Mouse (Mus musculus) layer of hippocampus, adult 9-10 months (tissue): ENCODE measurements around the gene Far2.

Source experiments
- DNase-seq: peaks from one replicate; pipeline ENCODE4 v3.0.0; 2022; ENCODE audit warnings: low spot score

Gene Far2

DNA sequence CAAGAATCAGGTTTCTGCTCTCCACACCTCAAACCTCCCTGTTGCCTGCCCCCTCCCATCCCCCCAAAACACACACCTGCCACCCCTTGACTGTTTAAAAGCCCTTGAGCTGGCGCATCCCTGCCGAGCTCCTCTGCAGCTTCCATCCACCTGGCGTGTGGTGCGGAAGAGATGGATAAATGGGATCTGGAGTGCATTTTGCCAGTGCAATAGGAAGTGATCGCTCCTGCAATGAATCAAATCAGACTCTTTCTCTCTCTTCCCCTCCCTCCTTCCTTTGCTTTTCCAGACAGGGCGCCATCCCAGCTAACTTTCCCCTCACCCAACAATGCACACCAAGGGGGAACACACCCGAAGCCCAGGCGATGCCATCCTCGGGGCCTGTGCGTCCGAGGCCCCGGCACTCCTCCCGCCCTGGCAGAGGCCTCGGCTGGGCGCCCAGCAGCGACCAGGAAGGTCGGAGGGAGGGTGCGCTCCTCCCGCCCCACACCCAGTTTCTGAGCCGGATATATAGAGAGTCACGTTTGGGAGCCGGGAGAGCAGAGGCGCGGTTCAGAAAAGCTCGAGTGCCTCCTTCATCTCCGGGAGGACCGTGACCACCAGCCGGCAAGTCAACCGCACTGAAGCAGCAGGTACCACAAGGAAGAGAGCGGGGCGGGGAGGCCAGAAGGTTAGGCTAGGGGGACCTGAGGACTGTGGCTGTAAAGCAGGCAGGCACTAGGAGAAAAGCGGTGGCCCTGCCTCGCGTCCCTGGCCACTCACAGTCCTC, at the start of gene Far2:
Far2 (plus strand) TSS at position 379 of the 769 bp plus-strand sequence.
- DNase-seq = no peak

DNA sequence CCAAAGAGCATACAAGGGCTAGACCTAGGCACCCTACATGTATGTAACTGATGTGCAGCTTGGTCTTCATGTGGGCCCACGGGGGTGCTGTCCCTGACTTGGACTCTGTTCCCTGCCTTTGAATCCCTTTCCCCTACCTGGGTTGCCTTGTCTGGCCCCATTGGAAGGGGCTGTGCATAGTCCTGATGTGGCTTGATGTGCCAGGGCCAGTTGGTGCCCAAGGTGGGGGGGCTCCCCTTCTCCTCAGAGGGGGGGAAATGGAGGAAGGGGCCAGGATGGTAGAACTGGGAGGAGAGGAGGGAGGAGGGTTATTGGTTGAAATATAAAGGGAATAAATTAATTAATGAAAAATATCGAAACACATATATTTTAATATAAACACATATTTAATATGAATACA, 46.6 kb upstream of the Far2 start:
- DNase-seq = no peak

DNA sequence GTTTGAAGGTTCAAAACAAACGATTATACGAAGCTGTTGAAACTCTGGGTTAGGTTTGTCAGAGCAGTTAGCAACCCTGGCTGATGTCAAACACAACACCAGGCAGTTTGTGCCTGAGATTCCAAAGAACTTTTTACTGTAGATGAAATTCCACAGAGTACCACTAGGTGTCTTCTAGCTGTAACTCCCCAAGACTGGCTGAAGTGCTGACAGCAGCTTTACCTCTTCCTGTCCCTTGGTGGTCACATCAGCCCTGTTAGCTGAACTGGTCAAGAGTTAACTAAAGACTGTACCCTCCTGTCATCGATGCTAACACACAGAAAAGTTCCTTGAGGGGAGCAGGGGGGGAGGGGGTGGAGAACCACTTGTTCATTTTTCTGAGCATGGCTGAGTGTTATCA, 46.0 kb upstream of the Far2 start:
- DNase-seq = no peak

DNA sequence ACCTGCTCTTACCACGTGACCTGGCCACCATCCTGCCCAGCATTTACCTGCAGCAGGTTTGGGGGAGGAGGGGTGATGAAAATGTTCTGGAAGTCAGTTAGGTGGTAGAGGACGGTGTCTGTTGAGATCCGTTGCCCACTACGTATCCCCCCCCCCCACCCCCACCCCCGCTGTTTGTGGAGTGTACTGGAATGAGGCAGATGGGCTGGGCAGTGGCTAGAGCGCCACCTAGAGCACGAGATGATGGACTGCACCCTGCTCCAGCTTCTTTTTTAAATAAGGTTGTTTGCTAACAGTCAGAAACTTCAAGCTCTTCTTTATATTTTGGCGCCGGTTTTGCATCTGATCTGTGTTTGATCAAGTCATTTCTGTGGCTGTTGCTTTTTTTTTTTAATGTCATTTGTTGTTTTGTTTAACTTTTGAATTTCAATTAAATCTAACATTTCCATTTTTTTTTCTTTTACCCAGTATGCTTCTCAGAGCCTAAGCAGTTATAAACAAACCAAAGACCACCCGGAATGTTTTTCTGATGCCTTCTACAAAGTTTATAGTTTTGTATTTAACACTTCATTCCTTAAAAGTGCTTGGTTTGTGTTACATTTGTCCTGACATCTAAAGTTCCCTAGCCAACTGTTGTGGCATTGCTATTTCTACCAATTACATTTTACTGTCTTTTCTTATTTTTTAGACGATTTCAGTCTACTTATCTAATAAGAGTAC, 40.8 kb upstream of the Far2 start:
- no peak for DNase-seq

DNA sequence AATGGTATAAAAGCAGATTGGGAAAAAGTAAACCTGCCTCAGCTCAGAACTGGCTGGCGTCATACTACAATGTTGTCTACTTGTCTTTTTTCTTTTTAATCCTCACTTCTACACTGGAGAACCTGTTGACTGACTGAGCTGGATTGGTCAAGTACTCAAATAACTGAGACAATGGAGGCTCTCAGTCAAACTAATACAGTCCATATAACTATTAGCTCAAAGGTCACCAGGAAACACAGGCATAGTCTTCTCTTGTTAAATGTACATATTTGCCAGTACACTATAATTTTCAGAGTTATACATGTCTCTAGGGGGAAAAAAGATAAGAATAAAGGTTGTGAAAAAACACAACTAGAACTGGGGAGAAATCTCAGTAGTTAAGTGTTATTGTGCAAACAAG, 6.3 kb upstream of the Far2 start:
- no peak for DNase-seq

DNA sequence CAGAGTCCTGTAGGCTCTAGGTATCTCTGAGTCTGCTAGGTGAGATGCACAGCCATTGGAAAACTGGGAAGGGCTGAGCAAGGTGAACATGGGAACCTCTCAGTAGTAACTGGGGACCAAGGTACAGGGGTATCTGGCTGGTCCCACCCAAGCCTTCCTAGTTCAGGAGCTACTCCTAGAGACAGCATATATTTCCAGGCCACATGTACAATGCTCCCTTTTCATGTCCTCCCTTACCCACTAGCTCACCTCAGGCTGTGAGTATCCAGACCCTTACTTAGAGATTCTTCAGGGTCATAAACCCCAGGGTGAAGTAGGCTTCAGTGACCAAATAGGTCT, 560 bp downstream of the Far2 start:
- no peak for DNase-seq

DNA sequence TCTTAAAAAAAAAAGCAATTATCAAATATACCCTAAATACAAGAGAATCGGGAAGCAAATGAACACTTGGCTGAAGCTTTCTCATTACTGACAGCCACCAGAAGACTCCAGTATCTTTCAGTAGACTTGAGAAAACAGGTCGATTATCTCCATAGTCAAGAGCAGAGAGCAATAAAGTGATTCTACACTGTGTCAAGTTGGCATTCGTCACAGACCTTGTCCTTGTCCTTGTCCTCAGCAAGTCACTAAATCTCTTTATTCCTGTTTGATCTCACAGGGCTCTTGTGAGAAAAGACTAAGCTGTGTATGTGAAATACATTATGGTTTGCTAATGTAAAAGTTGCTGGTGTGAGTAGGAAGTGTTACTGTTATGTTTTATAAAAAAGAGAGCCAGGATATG, 16.1 kb downstream of the Far2 start:
- DNase-seq = no peak

DNA sequence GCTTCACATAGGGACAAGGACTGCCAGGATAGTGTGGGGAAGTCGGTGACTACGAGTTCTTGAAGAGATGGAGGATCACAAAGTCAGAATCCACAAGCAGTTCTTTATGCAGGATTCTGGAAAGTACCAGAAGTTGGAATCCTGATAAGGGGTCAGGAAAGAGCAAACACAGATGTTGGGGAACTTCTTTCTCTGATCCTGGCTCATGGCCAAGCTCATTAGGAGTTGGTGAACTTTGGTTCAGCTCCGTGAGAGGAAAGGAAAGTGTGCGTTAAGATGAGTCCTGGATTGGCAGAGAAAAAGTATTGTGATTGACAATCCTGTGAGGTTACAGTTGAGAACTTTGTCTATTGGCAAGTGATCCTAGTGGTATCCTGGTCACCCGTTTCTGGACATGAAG, 19.2 kb downstream of the Far2 start:
- DNase-seq = no peak

DNA sequence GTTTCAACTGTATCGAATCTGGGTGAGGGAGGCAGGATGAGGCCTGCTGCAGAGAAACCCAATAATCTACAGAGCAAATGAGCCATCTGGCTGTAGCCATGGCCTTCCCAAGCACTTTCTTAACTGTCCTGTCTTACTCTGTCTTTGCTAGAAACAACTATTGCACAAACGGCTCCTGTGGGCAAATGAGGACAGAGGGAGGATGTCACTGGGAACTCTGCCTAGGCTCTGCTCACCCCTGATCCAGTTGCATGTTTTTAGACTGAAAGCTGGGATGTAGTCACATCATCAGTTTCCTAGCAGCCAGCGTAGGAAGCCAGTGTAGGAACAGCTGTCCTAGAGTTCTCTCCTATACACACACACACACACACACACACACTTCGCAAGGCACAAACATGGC, 21.7 kb downstream of the Far2 start:
- no peak for DNase-seq

DNA sequence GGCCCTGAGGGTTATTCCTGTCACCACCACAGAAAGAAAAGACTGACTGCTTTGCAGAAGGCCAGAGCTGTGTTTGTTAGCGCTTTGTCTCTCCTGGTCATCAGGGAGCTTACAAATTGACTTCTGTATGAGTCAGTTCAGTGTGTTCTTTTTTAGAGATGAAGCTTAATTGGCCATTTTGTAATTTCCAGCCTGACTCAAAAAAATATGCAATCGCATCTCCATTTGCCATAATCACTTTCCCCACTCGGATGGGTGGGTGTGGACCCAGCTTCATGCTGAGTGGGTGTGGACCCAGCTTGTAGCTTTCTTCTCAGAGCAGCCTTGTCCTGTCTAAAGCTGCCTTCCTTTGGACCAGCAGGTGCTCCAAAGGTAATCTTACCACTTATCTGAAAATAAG, 26.5 kb downstream of the Far2 start:
- DNase-seq = no peak

DNA sequence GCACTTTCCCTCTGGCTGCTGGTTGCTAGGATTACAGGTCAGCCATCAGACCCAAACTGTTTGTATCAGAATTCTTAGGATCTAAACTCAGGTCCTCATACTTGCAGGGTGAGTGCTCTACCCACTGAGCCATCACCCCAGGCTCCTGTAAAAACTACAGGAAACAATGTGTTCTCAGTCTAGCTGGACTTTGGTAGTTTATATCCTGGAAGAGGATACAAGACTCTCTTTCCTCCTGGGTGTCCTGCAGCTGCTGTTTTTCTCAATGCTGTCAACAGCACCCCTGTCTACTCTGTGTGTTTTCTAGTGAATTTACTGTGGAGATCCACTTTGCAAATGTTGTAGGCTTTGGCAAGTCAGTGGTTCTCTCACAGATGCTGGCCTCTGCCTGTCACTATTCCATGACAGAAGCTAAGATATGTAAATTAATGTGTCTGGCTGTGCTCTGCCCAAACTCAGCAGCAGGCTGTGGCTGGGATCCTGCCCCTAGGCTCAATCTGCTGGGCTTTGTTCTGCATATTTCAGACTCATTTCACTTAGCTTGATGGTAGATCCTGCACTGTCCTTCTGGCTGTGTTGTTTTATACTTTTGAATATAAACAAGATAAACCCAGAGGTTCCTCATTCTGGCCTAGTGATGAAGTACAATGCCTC, 27.3 kb downstream of the Far2 start:
- DNase-seq = no peak

DNA sequence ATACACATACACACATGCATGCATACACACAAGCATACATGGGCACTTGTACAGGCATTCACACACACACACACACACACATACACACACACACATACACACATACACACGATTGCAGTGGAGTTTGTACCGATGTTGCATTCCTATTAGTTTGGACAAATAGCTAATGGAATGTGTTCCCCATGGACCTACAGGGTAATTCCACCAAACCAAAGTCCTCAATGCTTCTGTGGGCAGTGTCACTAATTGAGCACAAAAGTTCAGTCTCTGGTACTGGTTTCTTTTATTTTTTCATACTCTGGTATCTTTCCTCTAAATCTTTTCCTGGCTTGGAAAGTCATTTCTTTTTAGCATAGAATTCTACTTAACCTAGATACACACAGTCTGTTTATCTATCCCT, 36.8 kb downstream of the Far2 start:
- DNase-seq = no peak

DNA sequence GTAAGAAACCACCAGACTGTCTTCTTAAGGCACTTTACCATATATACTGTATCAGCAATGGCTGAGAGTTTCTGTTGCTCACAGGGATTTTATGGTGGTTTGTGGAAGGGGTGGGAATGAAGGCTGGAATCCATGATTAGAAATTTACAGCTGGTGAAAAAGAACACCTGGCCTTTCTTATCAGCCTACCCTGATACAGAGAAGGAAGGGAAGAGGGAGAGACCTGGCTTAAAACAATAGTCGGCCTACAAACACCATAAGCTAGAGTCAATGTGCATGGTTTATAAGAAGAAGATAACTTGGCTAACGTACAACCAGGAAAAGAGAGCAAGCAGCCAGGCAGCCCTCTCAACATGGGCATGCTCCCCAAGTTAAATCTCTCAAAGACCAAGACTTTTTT, 37.3 kb downstream of the Far2 start:
- no peak for DNase-seq

DNA sequence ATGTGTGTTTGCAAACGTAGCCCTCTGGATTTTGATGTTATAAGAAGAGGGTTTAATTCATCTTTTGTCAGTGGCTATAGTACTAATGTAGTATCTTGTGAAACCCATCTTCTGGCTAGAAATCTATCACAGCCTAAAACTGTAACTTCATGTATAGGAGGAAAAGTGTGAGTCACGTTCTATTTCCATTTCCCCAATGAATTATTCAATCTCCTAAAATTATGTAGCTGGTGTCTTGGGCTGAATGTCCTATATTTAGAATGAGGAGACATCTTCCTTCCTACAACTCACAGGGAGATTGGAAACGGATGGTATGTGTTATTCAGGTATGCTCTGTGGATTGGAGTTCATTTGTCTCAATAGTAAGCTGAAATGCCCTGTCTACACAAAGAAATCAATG, 50.0 kb downstream of the Far2 start:
- no peak for DNase-seq

DNA sequence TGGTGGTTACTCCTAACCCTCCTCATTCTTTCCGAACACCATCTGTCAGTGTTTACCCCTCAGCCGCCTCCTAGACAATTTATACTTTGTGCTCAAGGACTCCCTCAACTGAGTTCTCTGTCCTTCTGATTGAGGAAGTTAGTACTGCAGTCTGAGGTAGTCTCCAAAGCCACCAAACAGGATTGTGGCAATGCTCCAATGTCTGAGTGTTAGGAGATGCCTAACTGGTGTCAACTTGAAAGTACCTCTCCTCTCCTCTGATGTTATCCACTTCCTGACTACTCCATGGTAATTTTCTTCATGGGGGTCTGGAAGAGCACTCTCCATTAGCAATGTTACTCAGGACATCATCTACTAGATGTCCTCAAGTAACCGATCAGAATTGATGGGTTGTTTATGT, 54.9 kb downstream of the Far2 start:
- no peak for DNase-seq

DNA sequence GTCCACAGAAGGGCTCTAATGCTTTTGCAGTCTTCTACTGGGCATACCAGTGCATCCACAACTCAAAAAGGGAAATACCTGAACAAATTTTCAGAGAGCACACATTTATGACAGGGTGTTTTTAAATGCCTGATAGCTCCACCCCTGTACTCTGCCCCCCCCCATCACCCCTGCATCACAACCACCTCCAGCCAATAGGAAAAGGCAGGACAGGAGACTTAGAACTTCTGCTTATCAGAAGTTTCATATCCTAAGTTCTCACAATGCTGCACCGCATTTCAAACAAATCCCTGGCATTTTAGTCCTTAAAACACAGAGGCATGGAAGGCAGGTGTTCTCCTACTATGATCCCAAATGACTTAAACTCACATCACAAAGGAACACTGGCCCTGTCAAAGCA, 55.4 kb downstream of the Far2 start:
- no peak for DNase-seq

DNA sequence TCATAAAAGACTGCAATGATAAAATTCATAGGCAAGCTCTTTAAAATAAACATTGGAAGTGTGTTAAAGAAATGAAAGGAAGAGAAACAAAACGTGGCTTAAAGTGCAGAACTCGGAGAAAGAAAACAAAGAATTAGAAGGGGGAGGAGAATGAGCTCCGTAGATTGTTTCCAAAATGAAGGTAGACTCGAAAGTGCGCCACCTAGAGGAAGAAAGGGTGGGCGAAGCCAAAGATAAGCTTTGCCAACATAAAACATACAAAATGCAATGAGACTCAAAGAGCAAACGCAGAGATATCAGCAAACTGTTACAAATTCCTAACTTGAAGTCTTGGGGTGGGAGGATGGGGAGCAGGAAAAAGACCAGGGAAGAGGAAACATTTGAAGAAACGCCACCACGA, 57.2 kb downstream of the Far2 start:
- DNase-seq = no peak

DNA sequence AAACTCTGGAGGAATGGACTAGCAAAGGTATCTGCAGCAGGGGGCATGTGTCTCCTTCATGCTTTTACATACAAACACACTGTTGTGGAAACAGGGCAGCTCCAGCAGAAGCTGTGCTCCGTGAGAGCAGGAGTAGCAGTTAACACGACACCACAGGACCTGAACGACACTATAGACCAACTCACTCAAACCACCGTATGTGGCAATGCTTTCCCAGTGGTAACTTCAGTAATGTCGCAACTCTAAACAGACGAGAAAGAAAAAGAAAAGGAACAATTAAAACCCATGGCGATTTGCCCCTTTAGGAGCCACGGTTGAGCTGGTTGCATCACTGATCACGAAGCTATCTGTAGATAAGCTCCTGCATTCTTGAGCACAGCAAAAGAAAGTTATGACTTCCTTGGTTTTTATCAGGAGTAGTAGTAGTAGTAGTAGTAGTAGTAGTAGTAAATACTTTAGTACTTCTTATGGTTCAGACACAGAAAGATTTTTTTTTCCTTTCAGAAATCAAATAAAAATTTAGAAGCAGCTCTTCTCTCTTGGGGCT, 58.7 kb downstream of the Far2 start:
- DNase-seq = no peak

DNA sequence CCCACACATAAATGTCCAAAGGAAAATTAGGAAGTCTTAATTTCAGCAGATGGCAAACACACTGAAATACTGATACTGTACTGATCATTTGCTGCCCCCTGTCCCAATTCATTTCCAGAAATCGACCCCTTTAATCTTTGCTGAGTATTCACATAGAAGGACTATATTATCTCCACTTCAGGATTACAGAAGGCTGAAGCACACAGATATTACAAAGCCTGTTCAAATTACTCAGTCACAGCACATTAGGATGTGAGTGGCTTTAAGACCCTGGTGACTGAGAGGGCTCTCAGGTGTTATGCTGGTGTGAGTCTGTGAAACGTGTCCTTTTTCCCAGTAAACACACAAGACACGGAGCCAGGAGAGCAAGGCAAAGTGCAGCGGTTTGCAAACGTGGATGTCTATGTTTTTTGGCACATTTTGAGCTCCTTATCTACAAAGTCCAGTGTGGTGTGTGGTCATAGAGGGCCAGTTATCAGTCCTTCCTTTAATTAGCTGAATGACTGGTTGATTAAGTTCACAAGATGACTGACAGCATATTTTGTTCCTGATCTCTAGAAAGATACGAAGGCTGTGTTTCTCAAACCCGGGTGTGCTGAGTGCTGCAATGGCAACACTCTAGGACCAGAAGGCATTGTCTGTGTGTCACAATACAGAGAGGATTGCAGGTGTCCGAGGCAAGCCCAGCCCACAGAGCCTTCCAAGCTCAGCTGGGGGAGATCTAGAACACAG, 61.8 kb downstream of the Far2 start:
- no peak for DNase-seq

DNA sequence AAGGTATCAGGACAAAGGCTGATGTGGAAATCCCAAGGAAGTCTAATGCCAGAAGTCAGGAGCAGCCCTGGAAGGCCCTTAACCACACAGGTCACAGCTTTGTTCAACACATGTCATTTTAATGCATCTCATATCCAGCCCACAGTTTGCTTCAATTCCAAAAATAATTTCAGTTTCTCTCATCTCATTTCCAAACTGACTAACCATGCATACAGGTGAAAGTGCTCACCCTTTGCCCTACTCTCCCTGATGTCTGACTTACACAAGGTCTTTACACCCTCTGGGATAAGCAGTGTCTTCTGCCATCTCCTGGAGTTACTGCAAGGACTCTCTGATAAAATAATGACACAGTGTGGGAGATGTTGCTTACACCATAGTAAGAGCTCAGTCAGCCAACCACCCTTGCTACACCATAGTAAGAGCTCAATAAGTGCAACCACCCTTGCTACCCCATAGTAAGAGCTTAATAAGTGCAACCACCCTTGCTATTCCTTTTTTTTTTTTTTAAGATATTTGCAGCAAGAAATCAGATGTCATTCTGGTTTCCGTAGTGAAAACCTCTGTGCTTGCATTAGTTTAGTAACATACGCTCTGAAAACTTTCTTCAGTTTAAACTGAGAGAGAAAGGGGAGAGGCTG, 64.1 kb downstream of the Far2 start:
- no peak for DNase-seq

DNA sequence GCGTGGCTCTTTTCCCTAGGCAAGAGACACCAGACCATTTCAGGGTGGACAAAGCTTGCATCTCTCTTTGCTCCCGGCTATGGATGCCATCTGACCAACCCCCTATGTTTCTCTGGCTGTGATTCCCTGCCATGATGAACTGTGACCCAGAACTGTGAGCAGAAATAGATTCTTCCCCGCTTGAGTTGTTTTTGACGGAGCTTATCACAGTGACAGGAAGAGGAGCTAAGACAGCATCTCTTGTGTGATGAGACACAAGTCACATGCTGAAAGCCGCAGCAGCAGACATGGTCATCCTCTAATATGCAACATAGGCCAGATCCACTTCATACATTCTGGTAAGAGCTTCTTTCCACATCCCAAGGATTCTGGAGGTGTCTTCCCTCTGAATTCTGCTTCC, 69.3 kb downstream of the Far2 start:
- no peak for DNase-seq

DNA sequence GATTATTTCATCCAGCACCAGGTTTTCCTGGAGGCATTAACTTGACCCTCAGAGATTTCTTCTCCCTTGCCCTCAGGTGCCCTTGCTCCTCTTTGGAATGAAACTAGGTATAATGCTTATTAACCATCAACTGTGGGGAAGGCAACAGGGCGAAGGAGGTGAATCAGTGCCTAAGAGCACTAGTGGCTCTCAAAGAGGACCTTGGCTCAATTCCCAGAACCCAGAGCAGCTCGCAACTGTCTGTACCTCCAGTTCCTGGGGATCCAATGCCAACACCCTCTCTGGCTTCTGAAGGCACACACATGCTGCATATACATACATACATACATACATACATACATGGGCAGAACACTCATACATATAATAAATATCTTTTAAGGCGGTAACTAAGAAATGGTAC, 69.8 kb downstream of the Far2 start:
- no peak for DNase-seq
